Mouse (Mus musculus): Measurements from ENCODE around the gene Vmn1r128. TPM values are rescaled to one million over a fixed set of nuclear protein-coding genes. Genes with fewer than 3 reads are reported as not detected.
"Not testable (repeated sequence)": the region's sequence is repeated elsewhere in the genome, so short reads cannot be mapped to it uniquely, and the experiment has no call there.

Gene Vmn1r128
- not detected for total RNA-seq (2021)
- long read RNA-seq, experiment 1, result 0 reads
- long read RNA-seq, experiment 2, result 0 reads

- not testable (repeated sequence) for DNase-seq (ENCODE audit: low spot score in 2 of 2)
These were observed at the start of gene Vmn1r128 for GRCm38 (mm10) chr7:21349073-21349472. Gene Vmn1r128, plus strand, starts transcription at chr7:21349373.

GRCm38 (mm10) chr7:21301367-21301766 is 47.8 kb upstream of the Vmn1r128 start, which contains the start of gene Vmn1r126:
Gene Vmn1r126, minus strand, starts transcription at chr7:21301467.
- not testable (repeated sequence) for DNase-seq (ENCODE audit: low spot score in 2 of 2)

- DNase-seq (ENCODE audit: low spot score in 2 of 2), result not testable (repeated sequence)
These were observed 29.4 kb upstream of the Vmn1r128 start, which contains the start of gene Vmn1r127 for GRCm38 (mm10) chr7:21319761-21320160. Gene Vmn1r127, minus strand, starts transcription at chr7:21319861.

- DNase-seq (ENCODE audit: low spot score in 2 of 2), result not testable (repeated sequence)
These were observed 12.0 kb downstream of the Vmn1r128 start, which contains the start of gene Vmn1r129 for GRCm38 (mm10) chr7:21361191-21361590. Gene Vmn1r129, minus strand, starts transcription at chr7:21361291.

Other genes with a start within 250 kb of the Vmn1r128 start
- not detected for gene Vmn1r122, start 215.2 kb upstream of the Vmn1r128 start, total RNA-seq (2021)
- gene Vmn1r123, start 187.2 kb upstream of the Vmn1r128 start, total RNA-seq (2021), result not detected
- gene Gm5157, start 158.9 kb upstream of the Vmn1r128 start, total RNA-seq (2021), result not detected
- not detected for gene Vmn1r124, start 88.8 kb upstream of the Vmn1r128 start, total RNA-seq (2021)
- gene Vmn1r125, start 77.2 kb upstream of the Vmn1r128 start, total RNA-seq (2021), result not detected
- not detected for gene Vmn1r126, start 47.9 kb upstream of the Vmn1r128 start, total RNA-seq (2021)
- not detected for gene Vmn1r127, start 29.5 kb upstream of the Vmn1r128 start, total RNA-seq (2021)
- gene Vmn1r129, start 11.9 kb downstream of the Vmn1r128 start, total RNA-seq (2021), result not detected
- gene Gm6882, start 83.4 kb downstream of the Vmn1r128 start, total RNA-seq (2021), result not detected
- not detected for gene Vmn1r130, start 162.4 kb downstream of the Vmn1r128 start, total RNA-seq (2021)
- gene Vmn1r131, start 196.7 kb downstream of the Vmn1r128 start, total RNA-seq (2021), result not detected